Mouse (Mus musculus) embryo, embryonic 9.5 days (tissue): ENCODE results near the gene Pccb.

ENCODE experiments used
- DNase-seq: peaks from one replicate; pipeline ENCODE4 v3.0.0-alpha.2; 2017; ENCODE audit errors: extremely low spot score

Pccb gene

DNA sequence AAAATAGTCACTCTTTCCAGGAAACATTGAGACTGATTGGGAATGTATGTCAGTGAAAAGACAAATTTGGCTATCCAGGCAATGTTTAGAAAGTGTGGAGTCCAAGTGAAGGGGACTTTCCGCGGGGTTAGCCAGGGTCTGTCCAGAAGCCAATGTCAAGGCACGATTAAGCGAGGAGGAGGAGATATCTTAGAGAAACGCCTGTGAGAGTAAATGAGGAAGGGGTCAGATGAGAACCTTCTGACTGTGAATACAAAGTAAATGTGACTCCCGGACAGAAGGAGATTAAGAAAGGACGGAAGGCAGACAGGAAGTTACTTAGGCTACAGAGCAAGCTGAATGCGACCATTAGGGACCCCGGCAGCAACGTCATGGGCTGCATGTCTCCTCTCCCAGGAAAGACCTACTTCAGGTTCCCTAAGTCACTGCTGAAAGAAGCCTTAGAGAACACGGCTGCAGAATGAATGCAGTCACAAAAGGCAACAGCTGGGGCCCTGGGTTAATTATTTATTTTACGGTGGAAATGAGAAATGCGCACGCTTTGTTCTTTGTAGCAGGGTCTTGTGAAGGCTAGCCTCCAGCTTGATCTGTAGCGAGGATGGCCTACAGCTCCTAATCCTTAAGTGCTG lies 11.1 kb upstream of the Pccb start:
- DNase-seq = no peak

DNA sequence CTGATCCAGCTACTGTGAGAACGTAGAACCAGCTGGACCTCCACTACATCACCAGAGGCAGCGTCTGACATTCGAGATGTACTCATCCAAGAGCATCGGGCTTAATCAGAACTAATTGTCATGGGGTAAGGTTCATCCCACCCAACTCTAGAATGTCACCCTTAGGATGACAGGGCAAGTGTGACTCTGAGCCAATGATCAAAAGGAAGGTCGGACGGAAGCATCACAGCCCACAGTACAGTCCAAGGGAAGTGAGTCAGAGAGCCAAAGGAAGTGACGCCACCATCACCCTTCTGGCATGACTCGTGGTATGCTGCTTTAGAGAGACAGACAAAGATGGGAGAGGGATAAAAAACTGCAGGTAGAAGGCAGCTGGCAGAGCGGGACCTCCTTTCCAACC lies 7.6 kb upstream of the Pccb start:
- DNase-seq = no peak

DNA sequence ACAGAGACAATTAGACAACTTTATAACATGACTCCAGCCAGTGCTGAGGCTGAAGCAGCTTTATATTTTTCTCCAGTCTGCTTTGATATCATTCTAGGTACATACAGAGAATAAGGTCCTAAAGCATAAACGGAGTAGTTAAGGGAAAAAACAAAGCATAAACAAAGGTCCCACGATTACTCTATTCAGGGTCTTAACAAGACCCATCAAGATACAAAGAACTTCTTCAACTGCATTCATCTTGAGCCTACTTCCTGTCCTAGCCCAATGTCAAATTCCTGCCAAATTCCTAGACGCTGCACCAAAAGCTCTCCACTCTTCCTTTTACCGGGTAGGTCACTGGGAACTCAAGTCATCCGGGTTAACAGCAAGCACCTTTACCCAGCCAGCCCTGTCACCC lies 6.8 kb upstream of the Pccb start:
- DNase-seq = no peak

DNA sequence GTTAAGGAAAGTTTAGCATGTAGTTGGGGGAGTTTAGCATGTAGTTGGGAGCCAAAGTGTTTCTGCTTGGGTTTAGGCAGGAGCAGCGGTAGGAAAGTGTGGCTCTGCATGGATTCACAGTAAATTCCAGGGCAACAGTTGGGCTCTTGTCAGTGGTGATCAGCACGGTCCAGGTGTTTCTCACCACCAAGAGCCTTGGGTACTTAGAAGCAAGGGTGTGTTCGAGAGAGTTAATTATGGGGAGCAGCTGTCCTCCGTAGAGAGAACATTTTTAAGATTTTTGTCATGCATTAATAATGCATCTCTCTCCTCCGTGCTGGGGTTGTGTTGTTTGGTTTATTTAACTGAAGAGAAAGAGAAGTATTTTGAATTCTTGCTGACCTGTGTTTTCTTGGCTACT lies 3.9 kb upstream of the Pccb start:
- no peak for DNase-seq

DNA sequence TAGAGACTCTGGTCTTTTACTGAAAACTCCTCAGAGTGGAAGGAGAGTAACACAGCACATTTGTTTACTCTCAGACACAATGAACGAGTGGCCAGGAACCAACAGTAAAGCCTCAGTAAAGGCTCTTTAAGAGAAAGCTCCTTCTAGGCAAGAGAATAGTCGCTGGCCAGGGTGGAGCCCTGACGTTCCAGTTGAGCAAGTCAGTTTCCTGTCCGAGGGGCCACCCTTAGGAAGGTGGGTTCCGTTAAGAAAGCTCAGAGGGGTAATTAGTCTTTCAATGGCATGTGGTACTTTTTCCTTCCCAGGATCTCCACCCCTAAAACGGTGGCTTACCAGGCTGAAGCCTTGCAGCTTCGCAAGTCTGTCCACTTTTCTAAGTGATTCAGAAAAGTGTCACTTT lies 2.7 kb upstream of the Pccb start:
- no peak for DNase-seq

DNA sequence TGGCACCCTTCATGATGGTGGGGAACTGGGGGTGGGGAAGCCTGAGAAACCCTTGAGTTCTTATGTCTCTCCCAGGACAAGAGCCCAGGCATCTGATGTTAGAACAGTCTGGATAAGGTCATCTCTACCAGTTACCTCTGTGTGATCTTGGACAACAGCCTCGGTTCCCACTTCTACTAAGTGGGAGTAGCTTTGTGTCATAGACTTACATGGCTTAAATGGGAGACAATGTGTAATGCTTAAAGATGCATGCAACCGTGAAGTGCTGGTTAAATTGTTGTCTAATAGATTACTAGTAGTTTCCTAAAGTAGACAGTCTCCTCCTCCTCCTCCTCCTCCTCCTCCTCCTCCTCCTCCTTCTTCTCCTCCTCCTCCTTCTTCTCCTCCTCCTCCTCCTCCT lies 2.2 kb upstream of the Pccb start:
- no peak for DNase-seq

DNA sequence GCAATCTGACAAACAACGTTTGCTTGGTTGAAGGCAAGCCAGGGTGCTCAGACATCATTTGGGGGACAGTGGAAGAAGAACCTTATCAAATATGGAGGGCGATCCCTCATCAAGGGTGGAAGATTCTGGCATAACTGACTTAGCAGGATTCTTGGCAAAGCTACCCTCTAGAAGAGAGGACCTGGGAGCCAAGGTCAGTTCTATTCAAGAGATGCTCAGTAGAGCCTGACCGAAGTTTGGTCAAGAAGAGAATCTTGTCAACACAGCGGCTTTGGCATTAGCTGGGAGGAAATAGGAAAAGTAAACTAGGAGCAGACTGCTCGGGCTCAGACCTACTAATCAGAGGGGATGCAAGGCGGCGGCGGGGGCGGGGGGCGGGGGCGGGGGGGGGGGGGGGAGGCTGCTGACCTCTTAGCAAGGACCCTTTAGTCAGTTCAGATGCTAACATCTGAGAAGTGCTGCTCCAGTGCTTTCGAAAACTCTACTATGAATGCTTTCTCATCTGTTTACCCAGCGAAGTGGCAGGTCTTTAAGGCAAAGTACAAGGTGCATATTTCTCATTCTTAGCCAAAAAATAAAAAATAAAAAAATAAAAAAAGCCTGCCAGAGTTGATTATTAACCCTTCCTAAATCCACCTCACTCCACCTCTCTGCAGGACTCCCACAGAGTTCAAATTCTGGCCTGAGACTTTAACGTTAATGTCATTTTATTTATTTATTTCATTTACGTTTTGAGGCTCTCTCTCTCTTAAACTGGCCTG lies 1.3 kb upstream of the Pccb start:
- no peak for DNase-seq

DNA sequence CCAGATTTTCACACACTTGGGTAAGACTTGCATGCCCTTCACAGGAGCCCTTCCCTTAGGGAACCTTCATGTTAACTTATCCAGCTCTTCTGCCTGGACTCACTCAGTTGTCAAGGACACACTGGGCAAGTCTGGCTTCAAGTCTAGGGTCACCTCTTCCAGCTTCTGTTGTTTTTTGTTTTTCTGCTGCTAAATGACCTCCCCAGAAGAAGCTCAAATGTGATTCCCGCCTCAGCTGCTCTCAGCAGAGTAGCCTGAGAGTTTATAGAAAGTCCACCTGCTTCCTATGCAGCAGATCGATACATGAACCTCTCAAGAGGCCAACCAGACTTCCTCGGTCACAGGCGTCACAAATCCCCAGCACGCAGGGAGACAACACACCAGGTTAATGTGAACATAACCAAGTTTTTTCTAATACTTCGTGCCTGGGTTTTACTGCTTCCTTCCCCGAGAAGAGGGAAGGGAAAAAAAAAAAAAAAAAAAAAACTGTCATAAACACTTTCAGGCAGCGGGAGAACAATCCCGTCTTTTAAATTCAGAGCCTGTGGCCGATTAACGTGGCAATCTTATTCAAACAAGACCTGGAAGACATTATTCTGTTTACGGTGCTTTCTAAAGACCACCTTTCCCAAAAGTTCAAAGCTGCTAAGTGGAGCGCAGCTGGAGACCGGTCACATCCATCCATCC lies 794 bp downstream of the Pccb start:
- DNase-seq = peak; percentile 18

DNA sequence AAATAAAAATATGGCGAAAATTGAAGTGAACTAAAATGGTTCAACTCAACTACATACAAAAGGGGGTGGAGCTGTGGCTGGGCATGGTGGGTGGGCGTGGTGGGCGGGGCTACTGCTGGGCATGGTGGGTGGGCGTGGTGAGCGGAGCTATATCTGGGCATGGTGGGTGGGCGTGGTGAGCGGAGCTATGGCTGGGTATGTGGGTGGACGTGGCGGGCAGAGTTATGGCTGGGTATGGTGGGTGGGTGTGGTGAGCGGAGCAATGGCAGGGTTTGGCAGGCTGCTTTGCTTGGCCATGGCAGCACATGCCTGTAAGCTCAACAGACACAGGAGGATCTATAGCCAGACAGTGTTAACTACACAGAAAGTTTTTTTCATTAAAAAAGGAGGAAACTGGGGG lies 15.9 kb downstream of the Pccb start:
- DNase-seq = no peak

DNA sequence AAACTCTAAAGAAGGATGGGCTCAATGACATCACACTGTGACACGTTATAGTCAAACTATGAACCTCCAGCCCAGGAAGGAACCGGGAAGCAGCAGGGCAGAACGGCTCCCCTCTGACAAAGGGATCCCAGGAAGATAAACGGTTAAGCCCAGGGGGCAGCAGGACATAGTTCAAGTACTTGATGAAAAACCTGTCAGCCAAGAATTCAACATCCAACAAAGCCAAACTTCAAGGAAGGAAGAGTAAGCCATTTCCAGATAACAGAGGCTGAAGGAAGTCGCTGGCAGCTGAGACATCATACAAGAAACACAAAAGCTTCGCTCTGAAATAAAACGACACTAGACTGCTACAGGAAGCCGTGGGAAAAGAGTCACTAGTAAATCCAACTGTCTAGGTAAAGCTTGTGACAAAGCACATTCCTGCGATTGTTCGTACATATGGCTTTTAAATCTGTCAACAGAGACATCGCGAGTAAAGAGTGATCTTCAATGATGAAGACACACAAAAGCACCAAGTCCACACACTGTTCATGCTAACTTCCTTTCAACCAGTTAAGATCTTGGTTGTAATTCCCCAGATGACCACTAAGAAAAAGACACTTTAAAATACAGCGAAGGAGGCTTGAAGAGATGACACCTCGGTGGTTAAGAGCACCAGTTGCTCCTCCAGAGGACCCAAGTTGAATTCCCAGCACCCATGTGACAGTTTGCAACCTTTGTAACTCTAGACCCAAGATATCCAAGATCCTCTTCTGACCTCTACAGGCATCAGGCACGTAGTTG lies 16.8 kb downstream of the Pccb start:
- peak; percentile 42 for DNase-seq

DNA sequence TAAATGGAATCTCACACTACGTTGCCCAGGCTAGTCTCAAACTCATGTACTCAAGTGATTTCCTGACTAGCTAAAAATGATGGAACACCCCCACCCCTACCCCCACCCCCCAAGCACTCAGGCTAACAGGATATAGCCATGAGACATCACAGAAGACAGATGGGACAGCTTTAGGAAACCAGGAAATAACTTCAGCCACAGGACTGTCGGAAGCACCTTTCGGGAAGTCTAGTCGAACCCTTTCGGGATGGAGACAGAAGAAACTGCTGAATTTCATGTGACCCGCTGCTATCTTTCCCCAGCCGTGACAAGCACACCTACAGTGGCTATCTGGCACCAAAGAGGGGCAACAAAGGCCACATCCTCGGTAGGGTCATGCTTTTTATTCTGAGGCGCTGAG lies 19.4 kb downstream of the Pccb start:
- DNase-seq = no peak

DNA sequence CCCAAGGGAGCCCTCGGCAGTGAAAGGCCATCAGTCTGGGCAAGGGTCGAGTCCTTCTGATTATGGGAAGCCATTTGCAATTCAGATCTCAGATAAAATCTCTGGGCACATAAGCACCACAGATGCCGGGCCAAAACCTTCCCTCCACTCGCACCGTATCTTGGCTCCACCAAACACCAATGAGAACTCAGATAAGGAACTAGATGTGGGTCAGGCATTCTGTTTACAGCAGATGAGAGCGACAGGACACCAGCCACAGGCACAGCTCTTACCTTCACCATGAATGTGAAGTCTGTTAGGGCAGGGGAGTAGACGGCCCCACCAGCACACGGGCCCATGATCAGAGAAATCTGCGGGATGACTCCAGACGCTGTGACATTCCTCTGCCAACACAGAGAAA lies 22.3 kb downstream of the Pccb start:
- no peak for DNase-seq

DNA sequence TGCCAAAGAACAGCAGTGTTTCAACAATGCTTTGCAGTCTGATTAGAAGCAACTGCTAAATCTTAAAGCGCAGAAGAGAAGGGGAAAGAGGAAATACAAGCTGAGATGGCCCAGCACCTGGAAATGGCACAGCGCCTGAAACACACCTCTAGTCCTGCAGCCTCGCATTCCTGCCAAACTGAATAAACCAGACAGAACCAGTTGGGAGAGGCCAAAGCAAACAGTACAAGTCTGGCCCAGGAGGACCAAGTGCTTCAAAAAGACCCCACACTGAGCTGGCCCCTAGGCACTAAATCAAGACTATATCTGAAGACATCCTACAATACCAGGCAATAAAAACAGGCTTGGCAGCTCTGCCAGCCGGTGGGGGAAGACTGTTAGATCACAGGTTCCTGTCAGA lies 28.8 kb downstream of the Pccb start:
- no peak for DNase-seq

DNA sequence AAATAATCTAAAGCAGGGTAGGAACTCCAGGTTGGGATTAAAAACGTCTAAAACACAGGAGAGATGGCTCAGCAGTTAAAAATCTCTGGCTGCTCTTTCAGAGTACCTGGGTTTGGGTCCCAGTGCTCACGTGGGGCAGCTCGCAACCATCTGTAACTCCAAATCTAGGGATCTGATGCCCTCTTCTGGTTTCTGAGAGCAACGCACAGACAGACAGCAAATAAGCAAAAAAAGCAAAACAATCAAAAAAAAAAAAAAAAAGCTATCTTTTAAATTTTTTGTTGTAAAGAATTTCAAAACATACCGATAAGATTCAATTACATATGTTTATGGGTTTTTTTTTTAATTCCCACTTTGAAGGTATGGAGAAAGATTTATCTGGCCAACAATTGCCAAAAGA lies 31.4 kb downstream of the Pccb start:
- no peak for DNase-seq

DNA sequence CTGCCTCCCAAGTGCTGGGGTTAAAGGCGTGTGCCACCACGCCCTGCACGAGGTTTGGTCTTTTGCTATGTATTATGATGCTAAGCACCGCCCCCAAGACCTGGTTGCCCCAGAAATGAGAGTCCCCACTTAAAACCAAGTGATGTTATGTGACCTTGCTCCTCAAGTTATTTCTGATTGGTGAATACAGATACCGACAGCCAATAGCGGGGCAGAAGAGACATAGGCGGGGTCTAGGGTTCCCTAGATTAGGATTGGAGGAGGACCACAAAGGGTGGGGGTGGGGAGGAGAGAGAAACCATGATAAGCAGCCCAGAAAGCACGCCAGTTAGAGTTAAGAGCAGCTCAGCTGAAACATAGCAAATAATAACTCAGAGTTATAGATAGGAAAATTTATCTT lies 31.9 kb downstream of the Pccb start:
- DNase-seq = no peak

DNA sequence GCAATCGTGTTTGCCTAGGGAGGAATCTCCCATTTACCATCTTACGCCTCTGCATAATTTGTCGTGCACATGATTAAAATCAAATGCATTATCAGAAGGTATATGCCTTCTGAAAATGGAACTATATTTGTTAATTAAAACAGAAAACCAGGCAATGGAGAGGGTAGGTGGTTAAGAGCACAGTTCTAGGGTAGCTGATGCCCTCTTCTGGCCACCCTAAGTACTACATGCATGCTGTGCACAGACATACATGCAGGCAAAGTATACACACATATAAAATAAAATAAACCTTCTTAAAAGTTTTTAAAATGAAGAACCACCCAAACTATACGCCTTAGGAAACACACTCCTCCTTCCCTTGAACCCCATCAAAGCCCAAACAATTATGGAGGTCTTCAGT lies 32.6 kb downstream of the Pccb start:
- no peak for DNase-seq

DNA sequence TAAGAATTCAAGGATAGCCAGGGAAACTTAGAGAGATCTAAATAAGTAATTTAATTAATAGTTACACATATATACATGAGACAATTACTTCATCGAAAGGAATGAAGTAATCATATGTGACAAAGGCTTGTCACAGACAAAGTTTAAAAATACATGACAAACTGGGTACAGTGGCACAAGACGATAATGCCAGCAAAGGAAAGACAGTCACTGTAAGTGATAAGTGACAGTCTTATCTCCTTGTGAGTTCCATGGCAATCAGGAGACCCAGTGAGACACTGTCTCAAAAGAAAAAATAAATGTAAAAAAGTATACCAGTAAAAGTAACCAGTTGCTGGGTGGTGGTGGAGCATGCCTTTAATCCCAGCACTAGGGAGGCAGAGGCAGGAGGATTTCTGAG lies 37.6 kb downstream of the Pccb start:
- DNase-seq = no peak

DNA sequence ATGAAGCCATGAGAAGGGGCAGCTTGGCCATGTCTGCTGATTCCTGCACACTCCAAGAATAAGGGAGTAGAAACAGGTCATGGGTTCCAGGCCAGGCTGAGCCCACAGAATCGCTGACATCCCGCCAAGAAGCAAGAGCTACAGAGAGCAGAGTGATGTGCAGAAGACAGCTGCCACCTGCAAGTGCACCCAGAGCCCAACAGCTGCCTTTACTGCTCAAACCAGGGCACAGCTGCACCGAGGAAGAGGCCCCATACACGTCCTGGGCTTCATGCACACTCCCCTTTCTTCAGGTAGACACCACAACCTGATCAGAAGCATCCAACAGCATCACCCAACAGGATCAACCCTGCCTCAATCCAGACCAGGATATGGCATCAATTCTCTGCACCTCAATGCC lies 40.8 kb downstream of the Pccb start:
- no peak for DNase-seq

DNA sequence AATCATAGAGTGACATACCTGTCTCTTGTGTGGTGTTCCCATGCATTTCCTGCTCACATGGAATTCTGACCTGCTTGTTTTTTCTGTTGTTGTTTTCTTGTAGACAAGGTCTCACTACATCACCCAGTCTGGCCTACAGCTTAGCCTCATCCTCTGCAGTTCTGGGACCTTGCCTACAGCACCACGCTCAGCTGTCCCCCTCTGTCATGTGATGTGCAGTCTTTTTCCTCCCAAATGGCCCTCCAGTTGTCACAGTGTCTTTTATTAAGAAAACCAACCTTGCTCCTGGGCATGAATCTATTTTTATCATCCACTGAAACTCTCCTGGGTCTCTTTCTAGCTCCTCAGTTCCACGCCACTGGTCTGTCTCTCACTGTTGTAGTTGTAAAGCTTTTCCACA lies 42.5 kb downstream of the Pccb start:
- DNase-seq = no peak

DNA sequence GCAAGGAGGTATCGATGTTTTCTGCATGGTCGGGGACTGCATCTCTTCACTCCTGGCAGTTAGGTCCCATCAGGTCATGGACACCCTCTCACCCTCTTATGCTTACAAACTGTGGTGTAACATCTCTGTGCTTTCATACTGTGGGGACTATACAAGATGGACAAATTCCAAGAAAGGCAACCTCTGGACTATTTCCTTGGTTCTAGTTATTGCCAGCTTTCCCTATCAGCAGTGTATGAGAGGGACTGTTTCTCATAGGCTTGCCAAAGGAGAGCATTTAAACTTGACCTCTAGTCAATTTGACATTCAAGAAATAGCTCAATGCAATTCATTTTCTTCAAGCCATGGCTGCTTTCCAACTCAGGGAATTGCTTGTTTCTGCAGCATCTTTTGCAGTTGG lies 43.4 kb downstream of the Pccb start:
- DNase-seq = no peak

DNA sequence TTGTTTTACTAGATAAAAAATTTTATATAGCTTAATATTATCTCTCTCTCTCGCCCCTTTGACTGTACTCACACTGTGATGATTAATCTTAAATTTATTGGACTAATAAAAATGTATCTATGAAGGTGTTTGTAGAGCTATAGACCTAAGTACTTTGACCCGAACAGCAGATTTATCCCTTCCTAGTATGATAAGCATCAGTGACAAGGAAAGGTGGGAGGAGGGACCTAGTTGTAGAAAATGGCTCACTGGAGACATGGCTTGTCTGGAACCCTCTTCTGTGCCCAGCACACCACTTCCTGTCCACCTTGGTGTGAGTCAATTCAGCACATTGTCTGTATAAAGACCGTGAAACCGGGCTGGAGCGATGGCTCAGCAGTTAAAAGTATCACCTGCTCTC lies 44.1 kb downstream of the Pccb start:
- no peak for DNase-seq

DNA sequence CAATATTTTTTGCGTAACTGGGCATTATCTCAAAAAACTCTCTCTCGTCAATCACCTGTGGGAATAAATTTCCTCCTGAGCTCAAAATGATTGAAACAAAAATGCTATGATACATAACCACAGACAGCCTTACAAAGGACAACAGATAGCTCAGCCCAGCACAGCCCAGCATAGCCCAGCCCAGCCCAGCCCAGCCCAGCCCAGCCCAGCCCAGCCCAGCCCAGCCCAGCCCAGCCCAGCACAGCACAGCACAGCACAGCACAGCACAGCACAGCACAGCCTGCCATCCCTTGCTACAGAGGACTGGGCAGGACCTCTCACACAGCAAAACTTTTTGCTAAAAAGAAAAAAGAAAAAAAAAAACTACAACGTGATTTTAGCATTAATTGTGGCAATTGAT lies 46.8 kb downstream of the Pccb start:
- no peak for DNase-seq

DNA sequence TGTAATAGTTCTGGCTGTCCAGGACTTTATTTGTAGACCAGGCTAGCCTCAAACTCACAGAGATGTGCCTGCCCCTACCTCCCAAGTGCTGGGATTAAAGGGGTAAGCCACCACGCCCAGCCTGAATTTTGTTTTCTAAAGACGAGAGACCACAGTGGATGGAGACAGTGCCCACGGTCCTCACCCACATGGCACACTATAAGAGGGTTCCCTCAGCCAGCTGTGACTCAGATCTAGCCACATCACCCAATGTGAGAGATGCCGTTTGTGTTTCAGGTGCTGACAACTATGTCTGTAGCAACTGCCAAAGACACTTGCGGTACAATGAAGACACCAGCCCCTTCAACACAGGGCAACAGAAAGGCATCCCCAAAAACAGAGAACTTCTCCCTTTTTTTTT lies 47.7 kb downstream of the Pccb start:
- no peak for DNase-seq
